Mouse (Mus musculus): ENCODE measurements at regions not wholly inside any gene's neighbourhood (a gene's known extent, or its start where the extent isn't known, plus 50 kb on each side); places are given as distances from the start of the nearest gene placed in this dataset.
A peak's percentile ranks its signal among the peaks of the same experiment; 100 is the strongest.

- no peaks in the 10 kb centered on the region for H3K79me2 ChIP-seq (ENCODE audit: control insufficient read depth, insufficient read depth, low read length, poor library complexity)
- no peaks in the 10 kb centered on the region for H3K27me3 ChIP-seq (ENCODE audit: control insufficient read depth in 1 of 2, insufficient read depth in 2 of 2, low read length in 2 of 2)
- H3K27ac ChIP-seq (ENCODE audit: control insufficient read depth, low read depth, low read length), result no peak overlapping the region
- no peak overlapping the region for H3K9ac ChIP-seq (ENCODE audit: control insufficient read depth, low read depth, low read length, poor library complexity, severe bottlenecking)
- no peaks in the 10 kb centered on the region for H3K9me3 ChIP-seq (replicated peaks; ENCODE audit: insufficient read depth, low read length)
- no peak overlapping the region for H3K4me3 ChIP-seq (ENCODE audit: control insufficient read depth in 1 of 2, insufficient read depth in 1 of 2, low read depth in 2 of 2, low read length in 2 of 2)
- H3K36me3 ChIP-seq (ENCODE audit: control insufficient read depth in 1 of 2, insufficient read depth in 2 of 2, low read length in 2 of 2), result 0 out of 4 replicates have a peak, but pooled peaks cover 0 to 3% of the 10 kb centered on the region in 2 experiments
- TF ChIP-seq POLR2AphosphoS5 (IDR thresholded peaks at IDR 0.05; ENCODE audit: borderline replicate concordance, low read depth, low read length) (no peak), ZNF384 (IDR thresholded peaks at IDR 0.05; ENCODE audit: low read depth, low read length) (no peak), POLR2AphosphoS2 (IDR thresholded peaks at IDR 0.05; ENCODE audit: low read length) (no peak), TCF12 (IDR thresholded peaks at IDR 0.05; ENCODE audit: low read depth, low read length) (no peak), TBP (IDR thresholded peaks at IDR 0.05; ENCODE audit: low read depth, low read length) (no peak), USF2 (IDR thresholded peaks at IDR 0.05; ENCODE audit: borderline replicate concordance in 1 of 2, insufficient read depth in 1 of 2, low read depth in 1 of 2, low read length in 2 of 2) (no peak), MAZ (IDR thresholded peaks at IDR 0.05; ENCODE audit: low read depth, low read length) (no peak)
- no peak for DNase-seq (ENCODE audit: low read depth, low spot score)
- H3K4me1 ChIP-seq (ENCODE audit: control insufficient read depth in 1 of 2, insufficient read depth in 2 of 2, low read length in 2 of 2), result peaks cover 3 to 13% of the 10 kb centered on the region in 2 experiments; a peak in 3 of 4 replicates
Observed at GRCm38 (mm10) chr10:119073991-119074390, 165.9 kb downstream of the Cand1 start.

GRCm38 (mm10) chr10:119069410-119069809 is 170.4 kb downstream of the Cand1 start:
- no peaks in the 10 kb centered on the region for H3K9me3 ChIP-seq (replicated peaks; ENCODE audit: insufficient read depth, low read length)
- peaks cover 0 to 17% of the 10 kb centered on the region in 2 experiments; a peak in 3 of 4 replicates for H3K4me1 ChIP-seq (ENCODE audit: control insufficient read depth in 1 of 2, insufficient read depth in 2 of 2, low read length in 2 of 2)
- H3K27me3 ChIP-seq (ENCODE audit: control insufficient read depth in 1 of 2, insufficient read depth in 2 of 2, low read length in 2 of 2), result no peaks in the 10 kb centered on the region
- peaks cover 0 to 12% of the 10 kb centered on the region in 2 experiments; a peak in 2 of 4 replicates for H3K36me3 ChIP-seq (ENCODE audit: control insufficient read depth in 1 of 2, insufficient read depth in 2 of 2, low read length in 2 of 2)
- no peak overlapping the region for H3K9ac ChIP-seq (ENCODE audit: control insufficient read depth, low read depth, low read length, poor library complexity, severe bottlenecking)
- no peak overlapping the region for H3K4me3 ChIP-seq (ENCODE audit: control insufficient read depth in 1 of 2, insufficient read depth in 1 of 2, low read depth in 2 of 2, low read length in 2 of 2)
- peak; percentile 54 for DNase-seq (ENCODE audit: low read depth, low spot score)
- TF ChIP-seq SIN3A (IDR thresholded peaks at IDR 0.05; ENCODE audit: low read length), result no peak
- 0 out of 4 replicates have a peak, but pooled peaks of 1 of the 2 experiments have one; percentile 14 for TF ChIP-seq EP300 (IDR thresholded peaks at IDR 0.05; ENCODE audit: low read depth in 1 of 2, low read length in 2 of 2)
- peak; percentile 62; the same call in 1 of the 2 replicates for TF ChIP-seq ETS1 (IDR thresholded peaks at IDR 0.05; ENCODE audit: low read depth, low read length)
- no peaks in the 10 kb centered on the region for H3K79me2 ChIP-seq (ENCODE audit: control insufficient read depth, insufficient read depth, low read length, poor library complexity)
- H3K27ac ChIP-seq (ENCODE audit: control insufficient read depth, low read depth, low read length), result no peak overlapping the region

- no peaks in the 10 kb centered on the region for H3K27me3 ChIP-seq (ENCODE audit: control insufficient read depth in 1 of 2, insufficient read depth in 2 of 2, low read length in 2 of 2)
- H3K9ac ChIP-seq (ENCODE audit: control insufficient read depth, low read depth, low read length, poor library complexity, severe bottlenecking), result no peak overlapping the region
- peaks cover 0 to 29% of the 10 kb centered on the region in 2 experiments for H3K4me1 ChIP-seq (ENCODE audit: control insufficient read depth in 1 of 2, insufficient read depth in 2 of 2, low read length in 2 of 2)
- no peak overlapping the region for H3K4me3 ChIP-seq (ENCODE audit: control insufficient read depth in 1 of 2, insufficient read depth in 1 of 2, low read depth in 2 of 2, low read length in 2 of 2)
- no peaks in the 10 kb centered on the region for H3K9me3 ChIP-seq (replicated peaks; ENCODE audit: insufficient read depth, low read length)
- TF ChIP-seq GABPA (IDR thresholded peaks at IDR 0.05; ENCODE audit: low read depth, low read length) (no peak), UBTF (IDR thresholded peaks at IDR 0.05; ENCODE audit: borderline replicate concordance, insufficient read depth, low read depth, low read length) (no peak), ZNF384 (IDR thresholded peaks at IDR 0.05; ENCODE audit: low read depth, low read length) (no peak), JUND (IDR thresholded peaks at IDR 0.05; ENCODE audit: low read depth, low read length) (no peak), MYC (IDR thresholded peaks at IDR 0.05; ENCODE audit: low read depth, low read length) (no peak), CTCF (IDR thresholded peaks at IDR 0.05 in 2 of 3, conservative IDR thresholded peaks at IDR 0.05 in 1 of 3; ENCODE audit: control insufficient read depth in 1 of 3, insufficient read depth in 1 of 3, low read depth in 2 of 3, low read length in 3 of 3, poor library complexity in 1 of 3, severe bottlenecking in 1 of 3) (peak in 2 of 3 experiments; percentile 21; a peak in 2 of 6 replicates), MAX (IDR thresholded peaks at IDR 0.05; ENCODE audit: low read length) (no peak), POLR2AphosphoS2 (IDR thresholded peaks at IDR 0.05; ENCODE audit: low read length) (no peak)
- DNase-seq (ENCODE audit: low read depth, low spot score), result no peak
- no peak overlapping the region for H3K27ac ChIP-seq (ENCODE audit: control insufficient read depth, low read depth, low read length)
- peaks cover 0 to 24% of the 10 kb centered on the region in 2 experiments; a peak in 2 of 4 replicates for H3K36me3 ChIP-seq (ENCODE audit: control insufficient read depth in 1 of 2, insufficient read depth in 2 of 2, low read length in 2 of 2)
- H3K79me2 ChIP-seq (ENCODE audit: control insufficient read depth, insufficient read depth, low read length, poor library complexity), result no peaks in the 10 kb centered on the region
Observed at GRCm38 (mm10) chr10:119067838-119068237, 172.0 kb downstream of the Cand1 start.
